Mouse (Mus musculus) central nervous system, embryonic 18 days (tissue): ENCODE measurements around the gene Vmn1r200. TPM values are rescaled to one million over a fixed set of nuclear protein-coding genes. Genes with fewer than 3 reads are reported as not detected.

Source experiments
- polyA plus RNA-seq: library from polyadenylated mRNA; depleted of rRNA; stranded (reverse); fragments of >200 nt; gene quantifications from 2 replicates; pipeline ENCODE4 v1.2.3, GENCODE M21; 2012; rRNA removed

Vmn1r200 gene
- 0.05 TPM in 2 replicates for polyA plus RNA-seq

GRCm38 (mm10) chr13:22390073-22390472 lies at the start of gene Vmn1r200:
TSS of gene Vmn1r200 (plus strand) at chr13:22390373.

DNA sequence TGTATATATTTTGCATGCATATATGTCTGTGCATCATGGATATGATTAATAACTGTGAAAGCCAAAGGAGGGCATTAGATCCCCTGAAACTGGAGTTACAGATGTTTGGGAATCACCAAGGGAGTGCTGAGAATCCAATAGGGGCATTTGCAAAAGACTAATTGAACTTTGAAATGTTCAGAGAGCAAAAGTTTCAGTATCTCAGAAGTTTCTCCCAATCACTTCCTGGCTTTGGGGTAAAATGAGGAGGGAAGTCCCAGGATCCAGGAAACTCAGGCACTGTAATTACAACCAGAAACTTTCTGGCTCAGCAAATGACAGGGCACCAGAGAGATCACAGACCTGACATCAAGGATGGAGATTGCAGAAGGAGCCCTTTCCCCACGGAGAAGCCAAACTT lies 40.1 kb upstream of the Vmn1r200 start, which contains the start of gene Vmn1r198:
Gene Vmn1r198 (plus strand): TSS at position 301 of the 400 bp plus-strand sequence.

DNA sequence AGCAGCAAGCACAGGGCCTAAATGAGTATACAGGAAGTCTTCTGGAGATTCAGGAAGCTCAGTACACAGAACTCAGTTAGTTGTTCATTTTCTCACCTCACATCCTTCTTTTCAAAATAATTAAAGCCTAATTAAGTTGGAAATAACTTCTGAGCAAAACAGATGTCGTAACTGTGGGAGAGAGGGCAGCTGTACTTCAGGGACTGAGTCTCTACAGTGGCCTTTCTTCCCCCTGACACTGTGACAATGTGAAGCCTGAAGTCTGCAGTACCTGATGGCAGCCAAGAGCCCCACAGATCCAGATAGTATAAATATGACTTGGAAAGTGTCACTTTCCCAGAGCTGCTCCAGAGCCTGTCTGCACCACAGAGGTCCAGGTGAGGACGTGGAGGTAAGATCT lies 10.7 kb upstream of the Vmn1r200 start, which contains the start of gene Vmn1r199:
Gene Vmn1r199 (plus strand): TSS at position 301 of the 400 bp plus-strand sequence.

Other genes starting within 250 kb of the Vmn1r200 start
- not detected in 2 replicates for gene Vmn1r191, start 206.4 kb upstream of the Vmn1r200 start, polyA plus RNA-seq
- not detected in 2 replicates for gene Vmn1r192, start 199.2 kb upstream of the Vmn1r200 start, polyA plus RNA-seq
- gene Vmn1r193, start 167.2 kb upstream of the Vmn1r200 start, polyA plus RNA-seq: not detected in 2 replicates
- gene Vmn1r194, start 146.2 kb upstream of the Vmn1r200 start, polyA plus RNA-seq: not detected in 2 replicates
- not detected in 2 replicates for gene Vmn1r195, start 119.9 kb upstream of the Vmn1r200 start, polyA plus RNA-seq
- not detected in 2 replicates for gene Vmn1r196, start 100.5 kb upstream of the Vmn1r200 start, polyA plus RNA-seq
- not detected in 2 replicates for gene Vmn1r197, start 65.8 kb upstream of the Vmn1r200 start, polyA plus RNA-seq
- not detected in 2 replicates for gene Vmn1r198, start 40.0 kb upstream of the Vmn1r200 start, polyA plus RNA-seq
- gene Vmn1r199, start 10.6 kb upstream of the Vmn1r200 start, polyA plus RNA-seq: not detected in 2 replicates
- gene Vmn1r201, start 81.5 kb downstream of the Vmn1r200 start, polyA plus RNA-seq: not detected in 2 replicates
- 0.01 TPM in 1 of 2 replicates, not detected in the other for gene Vmn1r202, start 115.0 kb downstream of the Vmn1r200 start, polyA plus RNA-seq
- not detected in 2 replicates for gene Vmn1r203, start 127.7 kb downstream of the Vmn1r200 start, polyA plus RNA-seq
- gene Vmn1r204, start 162.8 kb downstream of the Vmn1r200 start, polyA plus RNA-seq: not detected in 2 replicates
- not detected in 2 replicates for gene Vmn1r205, start 202.6 kb downstream of the Vmn1r200 start, polyA plus RNA-seq
- not detected in 2 replicates for gene Vmn1r206, start 233.9 kb downstream of the Vmn1r200 start, polyA plus RNA-seq